Mouse (Mus musculus): Measurements from ENCODE around the gene Ank3.

DNA sequence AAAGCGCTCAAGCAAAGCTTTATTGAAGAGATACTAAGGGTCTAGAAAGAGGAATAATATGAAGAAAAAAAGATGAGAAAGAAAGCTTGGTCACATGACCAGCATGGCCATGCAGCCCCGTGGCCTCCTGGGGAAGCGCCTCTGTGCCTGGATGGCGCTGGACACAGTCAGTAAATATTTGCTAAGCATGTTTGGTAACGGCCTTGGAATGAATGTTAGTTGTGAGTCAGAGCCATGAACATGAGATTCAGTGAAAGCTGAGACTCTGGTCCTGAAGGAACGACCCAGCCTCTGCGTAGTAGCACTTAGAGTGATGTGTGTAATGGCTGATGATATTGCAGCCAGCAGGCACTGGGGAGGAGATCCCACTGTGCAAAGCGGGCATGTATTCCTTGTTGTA, 531.9 kb downstream of the Ank3 start:
- TF ChIP-seq POLR2A (IDR thresholded peaks at IDR 0.05; ENCODE audit: borderline replicate concordance, control insufficient read depth, low read depth, low read length) (no peak), CTCF (IDR thresholded peaks at IDR 0.05; ENCODE audit: control insufficient read depth, insufficient read depth, low read length) (no peak)
